Mouse (Mus musculus): ENCODE results near the gene Cdk5r1.

Cdk5r1 gene

GRCm38 (mm10) chr11:80479906-80480866 lies 3.4 kb downstream of the Cdk5r1 start:
- DNase-seq (ENCODE audit: extremely low spot score, low spot score) = no peak

- DNase-seq (ENCODE audit: extremely low spot score, low spot score) = no peak
Observed at GRCm38 (mm10) chr11:80481409-80482050, 4.7 kb downstream of the Cdk5r1 start.

- no peak for DNase-seq (ENCODE audit: extremely low spot score, low spot score)
Observed at GRCm38 (mm10) chr11:80482347-80482746, 5.5 kb downstream of the Cdk5r1 start.

- DNase-seq (ENCODE audit: extremely low spot score, low spot score) = no peak
Observed at GRCm38 (mm10) chr11:80482921-80483320, 6.1 kb downstream of the Cdk5r1 start.

GRCm38 (mm10) chr11:80483536-80484067 lies 6.8 kb downstream of the Cdk5r1 start:
- DNase-seq (ENCODE audit: extremely low spot score, low spot score) = no peak

DNA sequence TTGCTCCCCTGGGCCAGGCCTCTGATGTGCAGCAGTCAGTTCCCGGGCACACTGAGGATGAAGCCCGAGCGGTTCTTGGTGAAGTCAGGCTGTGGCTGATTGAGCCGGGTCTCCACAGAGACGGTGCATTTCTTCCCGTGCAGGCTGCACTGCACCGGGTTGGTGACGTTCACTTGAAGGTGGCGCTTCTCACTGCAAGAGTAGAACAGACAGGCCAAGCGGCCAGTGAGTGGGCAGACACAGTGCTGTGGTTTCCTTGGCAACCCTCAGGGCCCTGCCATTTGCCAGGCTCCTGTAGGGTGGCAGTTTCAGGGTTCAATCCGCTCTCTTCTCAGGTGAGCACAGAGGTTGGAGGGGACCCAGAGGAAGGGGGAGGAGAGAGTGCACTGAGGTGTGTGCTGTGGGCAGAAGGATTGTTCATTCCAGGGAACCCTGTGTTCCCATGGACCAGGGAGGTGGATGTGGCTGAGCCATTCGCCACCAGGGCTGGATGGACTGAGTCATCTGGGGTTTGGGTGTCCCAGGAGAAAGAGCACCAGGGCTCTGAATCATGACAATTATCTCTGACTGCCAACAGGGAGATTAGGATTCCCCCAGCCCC lies 7.5 kb downstream of the Cdk5r1 start:
- DNase-seq (ENCODE audit: extremely low spot score, low spot score) = no peak

DNA sequence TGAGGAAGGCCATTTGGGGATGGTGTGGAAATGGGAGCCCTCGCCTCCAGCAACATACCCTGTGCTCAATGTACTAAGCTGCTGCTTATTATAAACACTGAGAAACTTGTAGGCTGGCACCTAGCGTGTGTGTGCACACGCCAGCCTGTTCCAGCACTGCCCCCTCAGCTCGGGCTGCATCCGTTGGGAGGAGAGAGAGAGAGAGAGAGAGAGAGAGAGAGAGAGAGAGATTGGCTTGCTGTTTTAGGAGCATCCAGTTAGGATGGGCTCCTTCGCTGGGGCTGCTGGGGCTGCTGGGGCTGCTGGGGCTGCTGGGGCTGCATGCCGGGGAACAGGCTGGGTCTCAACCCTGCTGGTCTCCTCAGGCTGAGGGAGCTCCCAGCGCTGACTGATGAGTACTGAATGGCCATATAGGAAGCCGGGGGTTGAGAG lies 8.3 kb downstream of the Cdk5r1 start:
- no peak for DNase-seq (ENCODE audit: extremely low spot score, low spot score)

GRCm38 (mm10) chr11:80485622-80486206 lies 8.9 kb downstream of the Cdk5r1 start:
- no peak for DNase-seq (ENCODE audit: extremely low spot score, low spot score)

DNA sequence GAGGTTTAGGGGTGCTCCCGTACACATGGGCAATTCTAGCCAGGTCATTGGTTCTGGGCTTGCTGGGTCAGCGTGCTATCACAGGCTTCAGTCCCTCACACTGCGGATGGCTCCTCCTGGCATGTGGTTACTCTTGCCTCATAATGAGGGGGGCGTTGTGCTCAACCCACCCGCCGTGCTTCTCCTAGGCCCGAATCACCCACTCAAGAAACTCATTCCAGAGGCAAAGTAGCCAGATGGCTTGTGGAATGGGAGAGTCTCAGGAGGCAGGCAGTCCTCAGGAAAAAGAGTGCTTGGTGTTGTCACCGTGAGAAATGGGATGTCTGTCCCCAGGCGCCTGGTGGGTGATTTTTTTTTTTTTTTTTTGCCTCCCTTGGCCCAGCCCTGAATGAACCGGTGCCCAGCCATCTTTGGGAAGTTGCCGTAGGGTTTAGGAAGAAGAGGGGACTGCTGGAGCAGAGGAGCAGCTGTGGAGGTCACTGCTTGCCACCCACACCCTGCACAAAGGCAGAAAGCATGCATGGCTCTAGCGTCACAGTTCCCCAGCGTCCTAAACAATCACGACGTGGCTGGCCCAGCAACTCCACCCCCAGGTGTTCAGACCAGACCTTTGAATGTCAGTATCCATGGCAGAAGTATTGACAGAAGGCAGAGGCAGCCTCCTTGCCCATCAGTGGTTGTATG lies 11.2 kb downstream of the Cdk5r1 start:
- no peak for DNase-seq (ENCODE audit: extremely low spot score, low spot score)

GRCm38 (mm10) chr11:80489172-80489881 lies 12.5 kb downstream of the Cdk5r1 start:
- DNase-seq (ENCODE audit: extremely low spot score, low spot score) = no peak

DNA sequence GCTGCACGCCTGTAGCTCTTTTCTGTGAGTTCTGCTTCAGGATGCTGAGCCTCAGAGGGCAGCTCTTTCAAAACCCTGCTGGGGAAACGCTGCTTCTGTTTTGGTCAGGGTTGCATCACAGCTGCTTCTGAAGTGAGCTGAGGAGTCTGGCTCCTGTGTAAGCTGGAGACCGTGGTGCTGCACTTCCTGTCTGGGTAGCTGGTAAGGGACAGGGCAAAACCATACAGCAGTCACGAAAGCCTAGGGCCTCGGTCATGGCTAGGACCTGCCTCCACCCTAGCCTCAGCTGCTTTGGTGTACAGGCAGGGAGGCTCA lies 13.0 kb downstream of the Cdk5r1 start:
- DNase-seq (ENCODE audit: extremely low spot score, low spot score) = no peak

GRCm38 (mm10) chr11:80490831-80491230 lies 14.0 kb downstream of the Cdk5r1 start:
- no peak for DNase-seq (ENCODE audit: extremely low spot score, low spot score)

DNA sequence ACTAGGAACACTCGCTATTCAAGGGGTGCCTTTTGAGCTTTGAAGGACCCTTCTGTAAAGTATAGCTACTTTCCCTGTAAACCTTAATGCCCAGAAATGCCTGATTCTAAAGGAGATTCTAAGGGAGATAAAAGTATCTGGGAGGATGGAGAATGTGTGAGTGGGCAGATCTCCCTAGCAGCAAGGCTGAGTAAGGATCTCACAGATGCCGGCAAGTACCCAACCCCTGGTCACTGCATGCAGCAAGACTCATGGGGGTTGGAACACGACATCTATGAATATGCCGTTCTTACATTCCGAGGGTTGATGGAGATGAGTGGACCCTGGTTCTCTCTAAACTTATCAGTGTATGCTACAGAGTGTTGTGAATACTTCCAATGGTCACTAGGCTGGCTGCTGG lies 16.4 kb downstream of the Cdk5r1 start:
- DNase-seq (ENCODE audit: extremely low spot score, low spot score) = no peak

- DNase-seq (ENCODE audit: extremely low spot score, low spot score) = no peak
Observed at GRCm38 (mm10) chr11:80494852-80495251, 18.0 kb downstream of the Cdk5r1 start.

GRCm38 (mm10) chr11:80495972-80496371 lies 19.1 kb downstream of the Cdk5r1 start:
- no peak for DNase-seq (ENCODE audit: extremely low spot score, low spot score)

GRCm38 (mm10) chr11:80496640-80497039 lies 19.8 kb downstream of the Cdk5r1 start:
- no peak for DNase-seq (ENCODE audit: extremely low spot score, low spot score)

- no peak for DNase-seq (ENCODE audit: extremely low spot score, low spot score)
Observed at GRCm38 (mm10) chr11:80497225-80497919, 20.5 kb downstream of the Cdk5r1 start.

DNA sequence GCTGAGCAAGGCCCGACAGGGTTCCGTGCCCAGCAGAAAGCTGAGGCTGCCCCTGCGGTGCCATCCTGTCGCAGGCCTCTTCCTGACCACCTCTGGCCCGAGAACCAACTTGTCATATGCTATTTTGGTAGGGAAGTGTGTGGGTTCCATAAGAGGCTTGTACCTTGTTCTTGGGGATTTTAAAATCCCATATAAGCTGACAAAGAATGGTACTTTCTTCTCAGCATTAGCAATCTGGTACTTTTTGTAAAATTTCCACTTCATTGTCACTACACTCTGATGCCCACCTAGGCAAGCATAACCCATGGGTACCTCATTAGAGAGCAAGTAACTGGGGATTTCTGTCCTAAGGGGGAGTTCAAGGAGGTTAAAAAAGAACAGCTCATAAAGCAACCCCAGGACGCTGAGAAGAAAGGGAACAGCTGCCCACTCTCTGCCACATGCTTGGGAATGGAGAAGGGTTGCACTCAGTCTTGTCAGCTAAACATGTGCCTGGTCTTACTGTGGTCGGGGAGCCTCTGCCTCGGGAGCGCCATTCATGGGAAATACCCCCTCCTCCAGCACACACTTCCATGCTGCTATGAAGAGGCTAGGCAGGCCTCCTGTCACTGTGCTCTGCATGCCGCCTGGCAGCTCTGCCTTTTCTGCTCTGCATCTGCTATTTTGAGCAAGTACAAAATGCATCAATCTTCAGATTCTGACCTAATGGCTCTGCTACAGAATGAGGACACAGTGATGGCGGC lies 21.7 kb downstream of the Cdk5r1 start:
- no peak for DNase-seq (ENCODE audit: extremely low spot score, low spot score)

- no peak for DNase-seq (ENCODE audit: extremely low spot score, low spot score)
Observed at GRCm38 (mm10) chr11:80499550-80499952, 22.7 kb downstream of the Cdk5r1 start.
